Mouse (Mus musculus) liver, postnatal 0 days (tissue): Measurements from ENCODE around the gene Atad1.

Experiments used
- CTCF ChIP-seq: sonication (generic); IDR thresholded peaks from 2 replicates; pipeline ENCODE4 v1.5.1; 2016; ENCODE audit warnings: antibody characterized with exemption, low read depth
- EP300 ChIP-seq: IDR thresholded peaks from 2 replicates; pipeline ENCODE4 v1.6.1; 2016; ENCODE audit warnings: antibody characterized with exemption, low read depth, mild to moderate bottlenecking

- TF ChIP-seq CTCF (no peak), EP300 (peak; percentile 78)
Measured at GRCm38 (mm10) chr19:32637357-32638275, 102.0 kb downstream of the Atad1 start.
